Mouse (Mus musculus) inflammation-experienced regulatory T-cells, adult 6 months (primary cell): ENCODE results near the gene Clgn. TPM values are rescaled to one million over a fixed set of nuclear protein-coding genes. Genes with fewer than 3 reads are reported as not detected.

Experiments
- ATAC-seq: one replicate; pipeline ENCODE4 v1.8.0; 2017
- polyA plus RNA-seq, 3 experiments: library from polyadenylated mRNA; unstranded; fragments of 100-300 nt; shearing (Covaris generic); gene quantifications; one replicate each; pipeline ENCODE4 v1.2.1; 2017

Gene Clgn
- 1 to 10 TPM in 1 of 3 experiments, under 1 TPM in 1, not detected in 1; 0.71 to 7.2 TPM for polyA plus RNA-seq

GRCm38 (mm10) chr8:83389316-83390005 is at the start of gene Clgn:
Gene Clgn, plus strand, starts transcription at chr8:83389867.
- ATAC-seq: no peak

GRCm38 (mm10) chr8:83342076-83342475 is 47.6 kb upstream of the Clgn start:
- ATAC-seq: no peak

- ATAC-seq: no peak
These were observed 47.0 kb upstream of the Clgn start for GRCm38 (mm10) chr8:83342693-83343092.

GRCm38 (mm10) chr8:83348263-83348662 is 41.4 kb upstream of the Clgn start, which contains the start of gene Mgat4d:
Gene Mgat4d, plus strand, starts transcription at chr8:83348471.
- no peak for ATAC-seq

- ATAC-seq: no peak
These were observed 38.4 kb upstream of the Clgn start for GRCm38 (mm10) chr8:83351315-83351714.

- ATAC-seq: no peak
These were observed 26.4 kb upstream of the Clgn start for GRCm38 (mm10) chr8:83363156-83363769.

- no peak for ATAC-seq
These were observed 12.4 kb upstream of the Clgn start for GRCm38 (mm10) chr8:83377231-83377630.

- no peak for ATAC-seq
These were observed 9.5 kb upstream of the Clgn start for GRCm38 (mm10) chr8:83380141-83380540.

GRCm38 (mm10) chr8:83381016-83381415 is 8.7 kb upstream of the Clgn start:
- no peak for ATAC-seq

- ATAC-seq: no peak
These were observed 6.8 kb upstream of the Clgn start for GRCm38 (mm10) chr8:83382850-83383249.

- ATAC-seq: no peak
These were observed 487 bp downstream of the Clgn start for GRCm38 (mm10) chr8:83390006-83390701.

- ATAC-seq: no peak
These were observed 2.9 kb downstream of the Clgn start for GRCm38 (mm10) chr8:83392521-83392920.

- ATAC-seq: no peak
These were observed 4.7 kb downstream of the Clgn start for GRCm38 (mm10) chr8:83394325-83394724.

GRCm38 (mm10) chr8:83396680-83397079 is 7.0 kb downstream of the Clgn start:
- ATAC-seq: no peak

- no peak for ATAC-seq
These were observed 8.1 kb downstream of the Clgn start for GRCm38 (mm10) chr8:83397726-83398125.

GRCm38 (mm10) chr8:83405548-83405947 is 15.9 kb downstream of the Clgn start:
- no peak for ATAC-seq

- no peak for ATAC-seq
These were observed 17.2 kb downstream of the Clgn start for GRCm38 (mm10) chr8:83406836-83407235.

- ATAC-seq: no peak
These were observed 18.8 kb downstream of the Clgn start for GRCm38 (mm10) chr8:83408496-83408895.

GRCm38 (mm10) chr8:83416878-83417277 is 27.2 kb downstream of the Clgn start:
- ATAC-seq: no peak

- ATAC-seq: no peak
These were observed 28.3 kb downstream of the Clgn start for GRCm38 (mm10) chr8:83417970-83418369.

GRCm38 (mm10) chr8:83418805-83419516 is 29.3 kb downstream of the Clgn start:
- no peak for ATAC-seq

GRCm38 (mm10) chr8:83421354-83421753 is 31.7 kb downstream of the Clgn start:
- ATAC-seq: no peak
